Mouse (Mus musculus) neural tube, embryonic 12.5 days (tissue): ENCODE results near the gene Cfap298. TPM values are rescaled to one million over a fixed set of nuclear protein-coding genes. Genes with fewer than 3 reads are reported as not detected.

Experiments
- ATAC-seq: fragments of 200-750 bp; cut with Nextera tagmentation; 2 replicates; pipeline ENCODE4 v1.8.0; 2017; ENCODE audit warnings: low read depth, mild to moderate bottlenecking, moderate TSS enrichment, moderate library complexity; ENCODE audit not compliant: low FRiP score
- H3K27ac ChIP-seq: fragments of 300-500 bp; sonication (generic); 2 replicates; pipeline ENCODE4 v1.5.1; 2016
- H3K27me3 ChIP-seq: fragments of 300-500 bp; sonication (generic); replicated peaks from 2 replicates; pipeline ENCODE4 v1.6.1; 2016; ENCODE audit warnings: mild to moderate bottlenecking
- H3K36me3 ChIP-seq: fragments of 300-500 bp; sonication (generic); 2 replicates; pipeline ENCODE4 v1.6.1; 2016; ENCODE audit warnings: mild to moderate bottlenecking
- H3K4me1 ChIP-seq: fragments of 300-500 bp; sonication (generic); 2 replicates; pipeline ENCODE4 v1.6.1; 2016
- H3K4me2 ChIP-seq: fragments of 300-500 bp; sonication (generic); replicated peaks from 2 replicates; pipeline ENCODE4 v1.6.1; 2016; ENCODE audit warnings: mild to moderate bottlenecking
- H3K4me3 ChIP-seq: fragments of 300-500 bp; sonication (generic); 2 replicates; pipeline ENCODE4 v1.5.1; 2016
- H3K9ac ChIP-seq: fragments of 300-500 bp; sonication (generic); 2 replicates; pipeline ENCODE4 v1.6.1; 2016; ENCODE audit warnings: mild to moderate bottlenecking
- H3K9me3 ChIP-seq: fragments of 300-500 bp; sonication (generic); 2 replicates; pipeline ENCODE4 v1.6.1; 2016; ENCODE audit warnings: mild to moderate bottlenecking
- WGBS: fragments of 180-500 bp; shearing (Covaris S2); methylation state at CpG from one replicate; pipeline ENCODE4 v1.1.7; 2016; 5-methylcytosine and 5-hydroxymethylcytosine counted together
- polyA plus RNA-seq: library from polyadenylated mRNA; unstranded; fragments of >200 nt; fragmentation: Nextera tagmentation; extraction: Ambion mirVana; gene quantifications from 2 replicates; pipeline ENCODE4 v1.2.1, GENCODE M21; 2016

Cfap298 gene
- polyA plus RNA-seq, 1 experiment from 2014 or later = 45.0 TPM

- WGBS = 96% methylated on average over 7 of the region's 7 CpGs
- Histone ChIP-seq H3K9ac (no peak overlapping the region), H3K27me3 (no peaks in the 10 kb centered on the region), H3K4me2 (no peak overlapping the region), H3K36me3 (peaks cover 43% of the 10 kb centered on the region), H3K4me3 (no peak overlapping the region), H3K4me1 (no peaks in the 10 kb centered on the region), H3K27ac (no peak overlapping the region), H3K9me3 (no peaks in the 10 kb centered on the region)
- no peak for ATAC-seq
Measured at GRCm38 (mm10) chr16:90941246-90941645, 6.3 kb upstream of the Cfap298 start.

GRCm38 (mm10) chr16:90934193-90934686 is 674 bp downstream of the Cfap298 start:
- Histone ChIP-seq H3K9me3 (no peaks in the 10 kb centered on the region), H3K4me3 (peak overlapping the region; percentile 82), H3K27me3 (no peaks in the 10 kb centered on the region), H3K9ac (peak overlapping the region; percentile 82), H3K36me3 (peaks cover 15% of the 10 kb centered on the region), H3K4me2 (peak overlapping the region; percentile 85), H3K27ac (peak overlapping the region; percentile 53; the same call in 1 of the 2 replicates), H3K4me1 (peaks cover 5% of the 10 kb centered on the region; the same call in 1 of the 2 replicates)
- WGBS = under 1% methylated on average over 38 of the region's 38 CpGs
- peak; percentile 69 for ATAC-seq

GRCm38 (mm10) chr16:90933534-90934176 is 1.3 kb downstream of the Cfap298 start:
- no peak for ATAC-seq
- H3K4me2 ChIP-seq = peak overlapping the region; percentile 85
- no peaks in the 10 kb centered on the region for H3K9me3 ChIP-seq
- H3K27me3 ChIP-seq = no peaks in the 10 kb centered on the region
- H3K36me3 ChIP-seq = peaks cover 18% of the 10 kb centered on the region
- WGBS = 29% methylated on average over 13 of the region's 13 CpGs
- peaks cover 5% of the 10 kb centered on the region; the same call in 1 of the 2 replicates for H3K4me1 ChIP-seq
- peak overlapping the region; percentile 82 for H3K9ac ChIP-seq
- no peak overlapping the region for H3K27ac ChIP-seq
- peak overlapping the region; percentile 82 for H3K4me3 ChIP-seq

GRCm38 (mm10) chr16:90927446-90927845 is 7.5 kb downstream of the Cfap298 start:
- no peaks in the 10 kb centered on the region for H3K27me3 ChIP-seq
- H3K27ac ChIP-seq = no peak overlapping the region
- H3K9me3 ChIP-seq = no peaks in the 10 kb centered on the region
- H3K36me3 ChIP-seq = peaks cover 21% of the 10 kb centered on the region; the same call in 1 of the 2 replicates
- no peak overlapping the region for H3K9ac ChIP-seq
- no peak for ATAC-seq
- no peak overlapping the region for H3K4me2 ChIP-seq
- H3K4me1 ChIP-seq = no peaks in the 10 kb centered on the region
- 87% methylated on average over 4 of the region's 4 CpGs for WGBS
- no peak overlapping the region for H3K4me3 ChIP-seq

- H3K27me3 ChIP-seq = no peaks in the 10 kb centered on the region
- H3K4me1 ChIP-seq = 0 out of 2 replicates have a peak, but pooled peaks cover 4% of the 10 kb centered on the region
- no peak overlapping the region for H3K9ac ChIP-seq
- H3K9me3 ChIP-seq = no peaks in the 10 kb centered on the region
- no peak for ATAC-seq
- H3K4me2 ChIP-seq = no peak overlapping the region
- H3K36me3 ChIP-seq = peaks cover 21% of the 10 kb centered on the region; the same call in 1 of the 2 replicates
- H3K4me3 ChIP-seq = no peak overlapping the region
- 33% methylated on average over 5 of the region's 5 CpGs for WGBS
- no peak overlapping the region for H3K27ac ChIP-seq
Measured at GRCm38 (mm10) chr16:90925461-90925860, 9.5 kb downstream of the Cfap298 start.

GRCm38 (mm10) chr16:90924606-90925370 is 10.1 kb downstream of the Cfap298 start:
- H3K36me3 ChIP-seq = peaks cover 21% of the 10 kb centered on the region; the same call in 1 of the 2 replicates
- WGBS = 91% methylated on average over 13 of the region's 13 CpGs
- no peaks in the 10 kb centered on the region for H3K27me3 ChIP-seq
- no peak overlapping the region for H3K27ac ChIP-seq
- H3K9me3 ChIP-seq = no peaks in the 10 kb centered on the region
- H3K4me3 ChIP-seq = no peak overlapping the region
- ATAC-seq = no peak; the same call in 1 of the 2 replicates
- H3K4me2 ChIP-seq = no peak overlapping the region
- no peak overlapping the region for H3K9ac ChIP-seq
- 0 out of 2 replicates have a peak, but pooled peaks cover 4% of the 10 kb centered on the region for H3K4me1 ChIP-seq

GRCm38 (mm10) chr16:90921471-90922159 is 13.3 kb downstream of the Cfap298 start:
- Histone ChIP-seq H3K4me1 (0 out of 2 replicates have a peak, but pooled peaks cover 4% of the 10 kb centered on the region), H3K4me3 (no peak overlapping the region)
- WGBS = 62% methylated on average over 10 of the region's 10 CpGs

GRCm38 (mm10) chr16:90917156-90917555 is 17.8 kb downstream of the Cfap298 start:
- Histone ChIP-seq H3K36me3 (no peaks in the 10 kb centered on the region), H3K9ac (no peak overlapping the region), H3K27ac (no peak overlapping the region), H3K9me3 (no peaks in the 10 kb centered on the region), H3K4me2 (no peak overlapping the region), H3K27me3 (no peaks in the 10 kb centered on the region), H3K4me1 (0 out of 2 replicates have a peak, but pooled peaks cover 4% of the 10 kb centered on the region), H3K4me3 (no peak overlapping the region)
- WGBS = 78% methylated on average over 8 of the region's 8 CpGs
- no peak for ATAC-seq

More at GRCm38 (mm10) chr16:90921471-90922159, 13.3 kb downstream of the Cfap298 start:
- H3K27ac ChIP-seq = 0 out of 2 replicates have a peak overlapping the region, but pooled peaks have one; percentile 7
- H3K4me2 ChIP-seq = no peak overlapping the region
- H3K27me3 ChIP-seq = no peaks in the 10 kb centered on the region
- ATAC-seq = no peak
- H3K9ac ChIP-seq = no peak overlapping the region
- H3K9me3 ChIP-seq = no peaks in the 10 kb centered on the region
- no peaks in the 10 kb centered on the region for H3K36me3 ChIP-seq

- no peaks in the 10 kb centered on the region for H3K9me3 ChIP-seq
- no peak overlapping the region for H3K27ac ChIP-seq
- H3K4me3 ChIP-seq = no peak overlapping the region
- 56% methylated on average over 12 of the region's 12 CpGs for WGBS
- ATAC-seq = no peak
- no peaks in the 10 kb centered on the region; the same call in 1 of the 2 replicates for H3K27me3 ChIP-seq
- no peak overlapping the region for H3K9ac ChIP-seq
- H3K4me1 ChIP-seq = no peaks in the 10 kb centered on the region
- H3K36me3 ChIP-seq = no peaks in the 10 kb centered on the region
- H3K4me2 ChIP-seq = no peak overlapping the region
Measured at GRCm38 (mm10) chr16:90916040-90916481, 18.9 kb downstream of the Cfap298 start.

- no peaks in the 10 kb centered on the region; the same call in 1 of the 2 replicates for H3K27me3 ChIP-seq
- no peaks in the 10 kb centered on the region for H3K9me3 ChIP-seq
- no peak overlapping the region for H3K4me3 ChIP-seq
- H3K36me3 ChIP-seq = no peaks in the 10 kb centered on the region
- no peak overlapping the region for H3K9ac ChIP-seq
- H3K4me1 ChIP-seq = no peaks in the 10 kb centered on the region
- no peak overlapping the region for H3K4me2 ChIP-seq
- no peak for ATAC-seq
- H3K27ac ChIP-seq = no peak overlapping the region
- 89% methylated on average over 13 of the region's 13 CpGs for WGBS
Measured at GRCm38 (mm10) chr16:90911766-90912165, 23.1 kb downstream of the Cfap298 start.

- Histone ChIP-seq H3K27ac (no peak overlapping the region), H3K9ac (no peak overlapping the region), H3K27me3 (no peaks in the 10 kb centered on the region; the same call in 1 of the 2 replicates), H3K4me1 (no peaks in the 10 kb centered on the region), H3K4me3 (no peak overlapping the region), H3K4me2 (no peak overlapping the region), H3K9me3 (no peaks in the 10 kb centered on the region), H3K36me3 (no peaks in the 10 kb centered on the region)
- ATAC-seq = no peak
- WGBS = 85% methylated on average over 17 of the region's 17 CpGs
Measured at GRCm38 (mm10) chr16:90910855-90911533, 23.9 kb downstream of the Cfap298 start.
